Mouse (Mus musculus) midbrain, embryonic 16.5 days (tissue): Measurements from ENCODE around the gene Mgme1. TPM values are rescaled to one million over a fixed set of nuclear protein-coding genes. Genes with fewer than 3 reads are reported as not detected.

Experiments
- ATAC-seq: fragments of 200-750 bp; cut with Nextera tagmentation; 2 replicates; pipeline ENCODE4 v1.8.0; 2017; ENCODE audit warnings: moderate TSS enrichment
- H3K27ac ChIP-seq: fragments of 300-500 bp; sonication (generic); 2 replicates; pipeline ENCODE4 v1.5.1; 2014; ENCODE audit warnings: mild to moderate bottlenecking, low read length, mixed read lengths
- H3K27me3 ChIP-seq: fragments of 300-500 bp; sonication (generic); 2 replicates; pipeline ENCODE4 v1.6.1; 2014; ENCODE audit warnings: low read depth, low read length, mixed read lengths; ENCODE audit not compliant: control insufficient read depth, insufficient read depth
- H3K36me3 ChIP-seq: fragments of 300-500 bp; sonication (generic); 2 replicates; pipeline ENCODE4 v1.6.1; 2014; ENCODE audit warnings: mild to moderate bottlenecking, low read length, moderate library complexity, mixed read lengths; ENCODE audit not compliant: control insufficient read depth, insufficient read depth
- H3K4me1 ChIP-seq: fragments of 300-500 bp; sonication (generic); 2 replicates; pipeline ENCODE4 v1.6.1; 2014; ENCODE audit warnings: mild to moderate bottlenecking, low read length, mixed read lengths; ENCODE audit not compliant: control insufficient read depth, insufficient read depth
- H3K4me2 ChIP-seq: fragments of 300-500 bp; sonication (generic); 2 replicates; pipeline ENCODE4 v1.6.1; 2014; ENCODE audit warnings: mild to moderate bottlenecking, low read length, mixed read lengths
- H3K4me3 ChIP-seq: fragments of 300-500 bp; sonication (generic); 2 replicates; pipeline ENCODE4 v1.5.1; 2014; ENCODE audit warnings: low read depth, mild to moderate bottlenecking, low read length, moderate library complexity, mixed read lengths
- H3K9ac ChIP-seq: fragments of 300-500 bp; sonication (generic); 2 replicates; pipeline ENCODE4 v1.6.1; 2014; ENCODE audit warnings: low read depth, low read length, mixed read lengths
- H3K9me3 ChIP-seq: fragments of 300-500 bp; sonication (generic); replicated peaks from 2 replicates; pipeline ENCODE4 v1.6.1; 2014; ENCODE audit warnings: mild to moderate bottlenecking, low read length, mixed read lengths; ENCODE audit not compliant: control insufficient read depth, poor library complexity, severe bottlenecking
- WGBS: fragments of 180-500 bp; shearing (Covaris S2); extraction: QIAGEN DNeasy Blood & Tissue Kit; methylation state at CpG from one replicate; pipeline ENCODE4 v1.1.7; 2014; 5-methylcytosine and 5-hydroxymethylcytosine counted together
- polyA plus RNA-seq: library from polyadenylated mRNA; unstranded; fragments of >200 nt; fragmentation: Nextera tagmentation; extraction: Ambion mirVana; gene quantifications from 2 replicates; pipeline ENCODE4 v1.2.1, GENCODE M21; 2015

The Mgme1 gene
- polyA plus RNA-seq, 1 experiment from 2014 or later: 10.2 TPM

DNA sequence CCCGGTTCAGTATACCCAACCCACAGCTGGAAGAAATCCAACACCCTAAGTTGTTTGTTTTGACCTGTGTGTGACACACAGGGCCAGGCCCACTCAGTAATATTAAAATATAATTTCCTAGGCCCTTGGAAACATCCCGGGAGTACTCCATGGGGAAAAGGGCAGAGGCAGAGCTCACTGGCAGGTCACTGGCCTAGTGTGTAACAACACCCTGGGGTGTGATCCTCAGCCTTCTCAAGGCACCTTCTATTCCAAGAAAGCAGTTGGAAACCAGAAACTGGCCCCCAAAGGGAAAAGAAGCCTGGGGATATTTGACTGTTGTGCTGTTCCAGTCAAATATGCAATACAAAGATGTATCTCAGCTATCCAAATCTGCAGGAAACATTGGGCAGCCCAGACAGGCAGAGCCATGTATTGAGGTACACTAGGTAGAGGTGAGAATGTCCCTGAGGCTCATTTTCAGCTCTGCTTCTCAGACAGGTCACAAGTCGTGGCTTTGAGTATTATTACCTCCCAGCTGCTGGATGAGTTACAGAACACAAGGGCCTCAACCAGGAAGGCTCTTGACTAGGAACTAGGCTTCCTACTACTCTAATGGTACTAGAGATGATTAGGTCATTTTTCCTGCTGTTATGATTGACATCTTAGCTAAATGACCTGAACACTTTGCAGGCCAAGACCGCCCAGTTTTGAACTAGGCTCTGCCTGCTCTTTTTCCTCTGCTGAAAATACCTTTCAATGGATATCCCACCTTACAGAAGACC, 21.7 kb upstream of the Mgme1 start:
- no peak overlapping the region for H3K9ac ChIP-seq
- H3K4me1 ChIP-seq: no peaks in the 10 kb centered on the region
- H3K4me3 ChIP-seq: no peak overlapping the region
- no peaks in the 10 kb centered on the region for H3K27me3 ChIP-seq
- H3K4me2 ChIP-seq: no peak overlapping the region
- no peaks in the 10 kb centered on the region for H3K9me3 ChIP-seq
- ATAC-seq: no peak
- WGBS: 54% methylated on average over 3 of the region's 4 CpGs
- peaks cover 28% of the 10 kb centered on the region for H3K36me3 ChIP-seq
- no peak overlapping the region for H3K27ac ChIP-seq

DNA sequence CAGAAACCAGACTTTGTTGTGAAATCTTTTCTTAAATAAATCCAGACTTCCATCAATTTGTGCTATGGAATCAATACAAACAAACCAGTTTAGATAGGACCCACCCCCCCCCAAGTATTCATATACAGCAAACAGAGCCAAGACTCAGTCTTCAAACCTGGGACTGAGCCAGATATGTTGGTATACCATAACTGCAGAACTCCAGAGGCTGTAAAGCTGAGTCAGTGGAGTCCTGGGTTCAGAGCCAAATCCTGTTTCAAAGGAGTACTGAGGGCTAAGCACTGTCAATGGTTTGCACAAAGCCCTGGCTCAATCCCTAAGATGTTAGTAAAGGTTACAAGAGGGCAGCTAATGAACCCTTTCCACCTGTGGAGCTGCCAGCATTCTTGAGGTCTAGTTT, 20.4 kb upstream of the Mgme1 start:
- Histone ChIP-seq H3K27me3 (no peaks in the 10 kb centered on the region), H3K36me3 (peaks cover 35% of the 10 kb centered on the region), H3K27ac (no peak overlapping the region), H3K9me3 (no peaks in the 10 kb centered on the region), H3K4me3 (no peak overlapping the region), H3K4me1 (no peaks in the 10 kb centered on the region), H3K4me2 (no peak overlapping the region), H3K9ac (no peak overlapping the region)
- ATAC-seq: no peak

DNA sequence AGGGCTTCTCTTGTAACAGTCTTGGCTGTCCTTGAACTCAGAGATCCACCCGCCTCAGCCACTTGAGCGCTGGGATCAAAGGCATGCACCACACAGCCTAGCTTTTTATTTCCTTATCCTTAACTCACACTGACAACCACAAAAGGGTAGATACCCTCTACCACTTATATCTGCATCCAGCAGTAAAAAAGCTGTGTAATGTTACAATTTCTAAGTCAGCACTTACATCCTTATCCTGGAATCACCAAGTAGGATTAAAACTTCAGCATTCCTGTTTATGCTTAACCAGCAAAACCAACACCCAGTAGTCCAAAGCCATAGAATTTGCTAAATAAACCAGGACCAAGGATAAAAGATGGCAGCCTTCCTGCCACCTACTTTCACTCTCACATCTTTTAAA, 7.6 kb upstream of the Mgme1 start:
- Histone ChIP-seq H3K4me2 (no peak overlapping the region), H3K27me3 (no peaks in the 10 kb centered on the region), H3K4me1 (peaks cover 9% of the 10 kb centered on the region), H3K9ac (no peak overlapping the region), H3K27ac (no peak overlapping the region), H3K4me3 (no peak overlapping the region), H3K36me3 (peaks cover 9% of the 10 kb centered on the region; the same call in 1 of the 2 replicates), H3K9me3 (no peaks in the 10 kb centered on the region)
- WGBS: 93% methylated on average over 2 of the region's 2 CpGs
- no peak for ATAC-seq

DNA sequence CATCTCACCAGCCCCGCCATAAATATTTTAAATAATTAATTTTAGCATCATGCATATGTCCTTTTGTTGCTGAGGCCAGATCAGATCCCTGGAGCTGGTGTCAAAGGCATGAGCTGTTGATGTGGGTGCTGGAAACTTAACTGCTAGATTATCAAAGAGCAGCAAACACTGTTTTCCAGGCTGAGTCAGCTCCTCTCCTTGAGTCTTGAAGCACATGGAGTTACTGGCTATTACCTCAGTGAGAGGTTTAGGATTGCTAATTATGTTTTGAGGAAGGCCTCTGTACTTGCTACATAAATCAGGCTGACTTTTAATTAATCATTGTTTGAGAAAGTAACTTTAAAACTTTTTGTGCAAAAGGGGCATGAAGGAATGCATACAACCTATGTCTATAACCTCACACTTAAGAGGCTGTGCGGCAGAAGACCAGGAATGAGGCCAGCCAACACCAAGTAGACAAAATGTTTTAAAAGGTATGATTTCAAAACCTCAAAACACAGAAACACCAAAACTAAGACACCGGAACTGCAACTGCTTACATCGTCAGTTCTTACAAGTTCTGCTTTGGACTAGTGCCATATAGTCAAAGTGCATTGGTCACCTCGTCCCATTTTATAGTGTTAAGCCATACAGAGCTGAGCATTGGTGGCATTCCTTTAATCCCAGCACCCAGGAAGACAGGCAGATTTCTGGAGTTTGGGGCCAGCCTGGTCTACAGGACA, 5.9 kb upstream of the Mgme1 start:
- no peak for ATAC-seq
- Histone ChIP-seq H3K4me2 (no peak overlapping the region), H3K27me3 (no peaks in the 10 kb centered on the region), H3K4me1 (peaks cover 26% of the 10 kb centered on the region), H3K27ac (no peak overlapping the region), H3K4me3 (no peak overlapping the region), H3K9ac (no peak overlapping the region), H3K36me3 (no peaks in the 10 kb centered on the region), H3K9me3 (no peaks in the 10 kb centered on the region)
- 83% methylated on average over 5 of the region's 5 CpGs for WGBS

DNA sequence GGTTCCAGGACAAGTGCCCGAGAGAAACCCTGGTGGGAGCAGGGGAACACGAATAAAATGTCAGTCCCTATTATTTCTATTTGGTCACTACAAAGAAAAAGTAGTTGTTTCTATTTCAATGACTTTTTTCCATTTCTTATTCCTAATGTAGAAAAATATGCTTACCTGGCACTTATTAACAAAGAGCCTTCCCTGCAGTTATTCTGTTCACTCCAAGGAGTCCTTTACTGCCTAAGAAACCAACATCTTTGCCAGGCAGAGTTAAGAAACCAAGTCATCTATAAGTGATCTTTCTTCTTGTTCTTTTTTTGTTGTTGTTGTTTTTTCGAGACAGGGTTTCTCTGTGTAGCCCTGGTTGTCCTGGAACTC, 5.4 kb upstream of the Mgme1 start:
- no peak overlapping the region for H3K4me3 ChIP-seq
- no peak overlapping the region for H3K27ac ChIP-seq
- ATAC-seq: no peak
- no peaks in the 10 kb centered on the region for H3K27me3 ChIP-seq
- H3K4me1 ChIP-seq: peaks cover 28% of the 10 kb centered on the region
- H3K9ac ChIP-seq: no peak overlapping the region
- H3K4me2 ChIP-seq: no peak overlapping the region
- no peaks in the 10 kb centered on the region for H3K9me3 ChIP-seq
- 75% methylated on average over 3 of the region's 3 CpGs for WGBS
- H3K36me3 ChIP-seq: no peaks in the 10 kb centered on the region

DNA sequence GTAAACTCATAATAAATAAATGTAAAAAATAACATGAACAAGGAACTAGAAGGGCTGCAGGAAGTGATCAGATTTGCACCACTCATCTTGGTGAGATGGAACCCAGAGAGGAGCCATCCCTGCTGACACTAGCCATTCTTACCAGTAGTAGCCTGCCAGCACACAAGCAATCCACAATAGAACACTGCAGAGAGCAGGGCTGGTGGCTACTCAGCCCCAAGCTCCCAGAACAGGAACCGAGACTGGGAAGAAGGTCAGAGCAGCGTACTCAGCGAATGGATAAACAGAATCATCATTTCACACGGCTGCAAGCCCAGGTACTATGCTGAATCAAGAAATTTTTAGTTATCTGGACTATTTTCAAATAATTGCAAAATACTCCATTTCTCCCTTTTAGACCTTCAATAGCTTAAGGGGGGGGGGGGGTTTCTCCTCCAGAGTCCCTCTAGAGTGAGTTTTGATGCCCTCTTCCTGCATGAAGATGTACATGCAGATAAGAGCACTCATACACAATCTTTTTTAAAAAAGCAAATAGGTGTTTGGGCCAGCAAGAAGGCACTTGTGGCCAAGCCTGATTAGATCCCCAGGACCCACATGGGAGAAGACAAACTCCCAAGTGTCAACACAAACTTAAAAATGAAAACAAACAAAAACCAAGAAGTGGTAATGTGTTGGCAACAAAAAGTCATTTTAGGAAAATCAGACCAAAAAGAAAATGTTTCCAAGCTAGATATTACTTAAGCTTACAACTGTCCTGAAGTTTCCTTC, 4.4 kb upstream of the Mgme1 start:
- no peaks in the 10 kb centered on the region for H3K27me3 ChIP-seq
- WGBS: 59% methylated on average over 4 of the region's 4 CpGs
- H3K4me2 ChIP-seq: no peak overlapping the region
- H3K9me3 ChIP-seq: no peaks in the 10 kb centered on the region
- no peak overlapping the region for H3K9ac ChIP-seq
- H3K4me1 ChIP-seq: peaks cover 29% of the 10 kb centered on the region
- ATAC-seq: no peak
- no peaks in the 10 kb centered on the region for H3K36me3 ChIP-seq
- no peak overlapping the region for H3K27ac ChIP-seq
- H3K4me3 ChIP-seq: no peak overlapping the region

DNA sequence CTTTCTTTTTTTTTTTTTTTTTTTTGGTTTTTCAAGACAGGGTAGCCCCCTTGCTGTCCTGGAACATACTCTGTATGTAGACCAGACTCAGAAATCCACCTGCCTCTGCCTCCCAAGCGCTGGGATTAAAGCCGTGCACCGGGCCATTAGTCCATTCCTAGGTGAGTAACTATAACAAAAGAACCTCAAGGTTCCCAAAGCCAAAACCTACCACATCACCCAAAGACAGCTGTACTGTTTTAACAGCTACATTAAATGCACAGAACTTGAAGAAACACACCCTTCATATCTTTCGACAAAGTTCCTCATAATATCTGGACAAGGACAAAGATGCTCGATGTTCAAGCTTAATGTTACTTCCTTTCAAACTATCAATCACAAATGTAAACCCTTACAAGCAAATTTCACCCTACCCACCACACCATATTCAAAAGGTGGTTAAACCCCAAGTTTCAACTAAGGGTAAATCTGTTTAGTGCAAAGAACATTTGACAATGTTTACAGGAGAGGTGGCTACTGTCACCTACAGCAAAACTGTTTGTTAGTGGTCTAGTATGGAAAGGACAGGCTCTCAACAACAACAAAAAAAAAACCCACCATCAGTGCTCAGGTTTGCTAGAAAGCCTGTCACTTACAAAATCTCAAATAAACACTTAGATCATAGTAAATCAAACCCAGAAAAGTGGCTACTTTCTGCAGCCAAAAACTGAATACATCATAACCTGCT, 3.3 kb upstream of the Mgme1 start:
- ATAC-seq: no peak
- Histone ChIP-seq H3K4me3 (no peak overlapping the region), H3K36me3 (no peaks in the 10 kb centered on the region), H3K4me1 (peaks cover 32% of the 10 kb centered on the region), H3K9me3 (no peaks in the 10 kb centered on the region), H3K4me2 (no peak overlapping the region), H3K27ac (no peak overlapping the region), H3K27me3 (no peaks in the 10 kb centered on the region), H3K9ac (no peak overlapping the region)
- 61% methylated on average over 5 of the region's 5 CpGs for WGBS

DNA sequence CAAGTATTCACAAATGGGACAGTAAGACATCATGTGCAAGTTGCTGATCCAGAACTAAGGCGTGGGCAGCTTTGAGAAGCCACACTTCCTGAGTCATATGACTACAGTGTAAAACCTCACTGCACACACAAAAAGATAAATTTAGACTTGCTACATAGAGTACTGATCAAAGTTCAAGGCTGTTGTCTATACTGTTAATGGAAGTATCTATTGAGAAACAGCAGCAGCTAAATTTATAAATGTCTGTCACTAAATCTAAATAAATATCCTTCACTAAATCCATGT, 2.8 kb upstream of the Mgme1 start:
- no peak overlapping the region for H3K4me2 ChIP-seq
- no peak for ATAC-seq

More for the DNA sequence above, 2.8 kb upstream of the Mgme1 start:
- H3K36me3 ChIP-seq: no peaks in the 10 kb centered on the region
- no peaks in the 10 kb centered on the region for H3K27me3 ChIP-seq
- H3K9me3 ChIP-seq: no peaks in the 10 kb centered on the region
- no peak overlapping the region for H3K9ac ChIP-seq
- no peak overlapping the region for H3K27ac ChIP-seq
- no peak overlapping the region for H3K4me3 ChIP-seq
- 50% methylated on average over 1 of the region's 1 CpGs for WGBS
- peaks cover 32% of the 10 kb centered on the region for H3K4me1 ChIP-seq
